Mouse (Mus musculus): ENCODE data around the gene Car10. TPM values are rescaled to one million over a fixed set of nuclear protein-coding genes. Genes with fewer than 3 reads are reported as not detected.

Car10 gene
- total and polyA plus RNA-seq, 3 experiments = not detected

DNA sequence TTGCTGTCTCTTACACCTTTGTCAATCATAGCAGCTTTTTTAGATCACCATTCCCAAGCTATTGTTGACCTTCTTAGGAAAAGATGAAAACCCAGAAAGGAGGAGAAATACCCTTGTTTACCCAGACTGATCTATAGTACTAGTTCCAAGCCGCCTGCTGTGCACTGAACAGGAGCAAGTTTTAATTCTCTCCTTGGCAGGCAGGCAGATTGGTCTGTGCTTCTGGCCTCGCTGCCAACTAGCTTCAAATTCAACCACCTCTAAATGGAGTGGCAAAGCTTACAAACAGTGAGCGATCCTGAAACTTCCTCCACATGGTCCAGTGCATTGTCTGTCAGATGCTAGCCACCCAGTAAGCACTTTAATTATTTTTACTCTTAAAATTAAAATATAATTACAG lies 247.0 kb downstream of the Car10 start:
- DNase-seq (ENCODE audit: low read depth, low spot score) = no peak
- no peak overlapping the region for H3K27ac ChIP-seq (ENCODE audit: control insufficient read depth, low read depth, low read length)
- H3K27me3 ChIP-seq (ENCODE audit: control insufficient read depth in 1 of 2, insufficient read depth in 2 of 2, low read length in 2 of 2) = no peaks in the 10 kb centered on the region
- H3K4me3 ChIP-seq (ENCODE audit: control insufficient read depth in 1 of 2, insufficient read depth in 1 of 2, low read depth in 2 of 2, low read length in 2 of 2) = no peak overlapping the region
- no peaks in the 10 kb centered on the region for H3K9me3 ChIP-seq (replicated peaks; ENCODE audit: insufficient read depth, low read length)
- no peaks in the 10 kb centered on the region for H3K4me1 ChIP-seq (ENCODE audit: control insufficient read depth in 1 of 2, insufficient read depth in 2 of 2, low read length in 2 of 2)
- H3K36me3 ChIP-seq (ENCODE audit: control insufficient read depth in 1 of 2, insufficient read depth in 2 of 2, low read length in 2 of 2) = no peaks in the 10 kb centered on the region
- TF ChIP-seq KAT2A (conservative IDR thresholded peaks at IDR 0.05; ENCODE audit: low read depth, low read length) (no peak), ELF1 (IDR thresholded peaks at IDR 0.05; ENCODE audit: low read depth, low read length) (no peak), MXI1 (IDR thresholded peaks at IDR 0.05; ENCODE audit: low read depth, low read length) (no peak), MYC (IDR thresholded peaks at IDR 0.05; ENCODE audit: low read depth, low read length) (no peak), POLR2AphosphoS5 (IDR thresholded peaks at IDR 0.05; ENCODE audit: borderline replicate concordance, low read depth, low read length) (no peak), JUND (IDR thresholded peaks at IDR 0.05; ENCODE audit: low read depth, low read length) (no peak), E2F4 (IDR thresholded peaks at IDR 0.05; ENCODE audit: borderline replicate concordance, low read depth, low read length) (no peak), HCFC1 (IDR thresholded peaks at IDR 0.05; ENCODE audit: low read depth, low read length) (no peak), CHD2 (IDR thresholded peaks at IDR 0.05; ENCODE audit: low read length) (no peak), TBP (IDR thresholded peaks at IDR 0.05; ENCODE audit: low read depth, low read length) (no peak), NRF1 (IDR thresholded peaks at IDR 0.05; ENCODE audit: insufficient read depth, low read depth, low read length, poor library complexity, severe bottlenecking) (no peak), MYB (IDR thresholded peaks at IDR 0.05; ENCODE audit: low read depth, low read length) (no peak), POLR2AphosphoS2 (IDR thresholded peaks at IDR 0.05; ENCODE audit: low read length) (no peak), BHLHE40 (IDR thresholded peaks at IDR 0.05; ENCODE audit: borderline replicate concordance, low read depth, low read length) (no peak), GATA1 (IDR thresholded peaks at IDR 0.05; ENCODE audit: low read depth, low read length) (no peak), ZKSCAN1 (IDR thresholded peaks at IDR 0.05; ENCODE audit: low read depth, low read length) (no peak), EP300 (IDR thresholded peaks at IDR 0.05; ENCODE audit: low read depth in 1 of 2, low read length in 2 of 2) (no peak)
- H3K9ac ChIP-seq (ENCODE audit: control insufficient read depth, low read depth, low read length, poor library complexity, severe bottlenecking) = no peak overlapping the region
- no peaks in the 10 kb centered on the region for H3K79me2 ChIP-seq (ENCODE audit: control insufficient read depth, insufficient read depth, low read length, poor library complexity)

DNA sequence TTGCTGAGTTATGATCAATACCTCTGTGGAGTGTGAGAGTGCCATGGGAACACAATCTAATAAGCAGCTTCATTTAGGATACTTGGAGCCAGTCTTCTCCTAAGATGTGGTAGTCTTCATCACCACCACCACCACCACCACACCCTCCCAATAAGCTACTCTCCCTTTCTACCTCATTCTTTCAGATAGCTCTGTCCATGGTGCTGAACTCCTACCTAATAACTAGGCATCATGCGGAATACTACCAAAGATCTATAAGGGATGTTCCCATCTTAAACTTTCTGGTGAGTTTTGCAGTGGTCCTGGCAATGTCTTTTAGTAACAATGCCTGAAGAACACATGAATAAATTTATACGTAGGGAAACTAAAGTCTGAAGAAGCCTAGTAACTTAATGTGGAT lies 263.7 kb downstream of the Car10 start:
- Histone ChIP-seq H3K27me3 (ENCODE audit: control insufficient read depth in 1 of 2, insufficient read depth in 2 of 2, low read length in 2 of 2) (no peaks in the 10 kb centered on the region), H3K79me2 (ENCODE audit: control insufficient read depth, insufficient read depth, low read length, poor library complexity) (no peaks in the 10 kb centered on the region), H3K27ac (ENCODE audit: control insufficient read depth, low read depth, low read length) (no peak overlapping the region), H3K9ac (ENCODE audit: control insufficient read depth, low read depth, low read length, poor library complexity, severe bottlenecking) (no peak overlapping the region), H3K4me3 (ENCODE audit: control insufficient read depth in 1 of 2, insufficient read depth in 1 of 2, low read depth in 2 of 2, low read length in 2 of 2) (no peak overlapping the region), H3K4me1 (ENCODE audit: control insufficient read depth in 1 of 2, insufficient read depth in 2 of 2, low read length in 2 of 2) (no peaks in the 10 kb centered on the region), H3K9me3 (replicated peaks; ENCODE audit: insufficient read depth, low read length) (no peaks in the 10 kb centered on the region), H3K36me3 (ENCODE audit: control insufficient read depth in 1 of 2, insufficient read depth in 2 of 2, low read length in 2 of 2) (no peaks in the 10 kb centered on the region)
- no peak for TF ChIP-seq HCFC1 (IDR thresholded peaks at IDR 0.05; ENCODE audit: low read depth, low read length)
- TF ChIP-seq MXI1 (IDR thresholded peaks at IDR 0.05; ENCODE audit: low read depth, low read length) = no peak
- TF ChIP-seq RCOR1 (IDR thresholded peaks at IDR 0.05; ENCODE audit: low read depth, low read length) = no peak
- no peak for TF ChIP-seq SIN3A (IDR thresholded peaks at IDR 0.05; ENCODE audit: low read length)
- no peak for TF ChIP-seq MEF2A (IDR thresholded peaks at IDR 0.05; ENCODE audit: extremely low read depth, insufficient replicate concordance, low read depth, low read length, poor library complexity, severe bottlenecking)
- no peak for TF ChIP-seq CHD1 (IDR thresholded peaks at IDR 0.05; ENCODE audit: low read depth, low read length)
- no peak for TF ChIP-seq KAT2A (conservative IDR thresholded peaks at IDR 0.05; ENCODE audit: low read depth, low read length)
- no peak for TF ChIP-seq NELFE (IDR thresholded peaks at IDR 0.05; ENCODE audit: low read depth, low read length)
- no peak for TF ChIP-seq TAL1 (IDR thresholded peaks at IDR 0.05; ENCODE audit: low read length)
- TF ChIP-seq ZNF384 (IDR thresholded peaks at IDR 0.05; ENCODE audit: low read depth, low read length) = no peak
- DNase-seq (ENCODE audit: low read depth, low spot score) = peak; percentile 44

Data from MEL (cell line).